Mouse (Mus musculus): ENCODE results near the gene Gm10337. TPM values are rescaled to one million over a fixed set of nuclear protein-coding genes. Genes with fewer than 3 reads are reported as not detected.

Gm10337 gene
- total and polyA plus RNA-seq, 3 experiments, result not detected

DNA sequence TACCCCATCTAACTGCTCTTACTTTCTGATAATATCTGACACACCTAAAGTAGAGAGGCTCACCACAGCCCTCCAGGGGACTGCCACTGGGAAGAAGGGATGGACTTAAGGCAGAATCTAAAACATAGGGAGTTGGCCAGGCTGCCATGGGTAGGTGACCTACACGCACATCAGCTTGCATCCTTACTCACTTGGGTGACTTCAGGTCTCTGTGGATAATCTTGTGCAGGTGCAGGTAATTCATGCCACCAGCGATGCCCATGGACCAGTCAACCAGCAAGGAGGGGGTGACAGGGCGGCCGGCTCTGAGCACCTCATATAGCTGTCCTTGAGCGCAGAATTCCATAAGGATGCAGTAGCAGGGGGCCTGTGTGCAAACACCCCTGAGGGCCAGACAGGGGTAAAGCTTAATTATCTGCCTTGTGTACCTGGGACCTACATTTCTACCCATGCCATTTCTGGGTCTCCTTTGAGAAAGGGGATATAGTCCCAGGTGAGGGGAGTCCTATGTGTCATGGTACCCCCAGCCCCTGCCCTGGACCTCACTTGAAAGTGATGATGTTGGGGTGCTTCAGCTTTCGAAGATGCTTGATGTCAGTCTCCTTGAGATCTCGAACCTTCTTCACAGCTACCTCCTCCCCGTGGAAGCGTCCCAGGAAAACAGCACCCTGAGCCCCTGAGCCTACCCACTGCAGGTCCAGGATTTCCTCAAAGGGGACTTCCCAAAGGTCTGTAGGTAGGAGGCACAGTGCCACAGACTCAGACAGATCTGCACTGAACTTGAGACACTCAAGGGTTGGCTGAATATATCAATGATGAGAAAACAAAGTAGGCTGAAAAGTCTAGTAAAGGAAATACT, 631 bp downstream of the Gm10337 start:
- Histone ChIP-seq H3K27ac (ENCODE audit: control insufficient read depth, low read depth, low read length) (no peak overlapping the region), H3K9me3 (replicated peaks; ENCODE audit: insufficient read depth, low read length) (no peaks in the 10 kb centered on the region), H3K36me3 (ENCODE audit: control insufficient read depth in 1 of 2, insufficient read depth in 2 of 2, low read length in 2 of 2) (peaks cover 21 to 24% of the 10 kb centered on the region in 2 experiments), H3K4me1 (ENCODE audit: control insufficient read depth in 1 of 2, insufficient read depth in 2 of 2, low read length in 2 of 2) (peaks cover 13 to 15% of the 10 kb centered on the region in 2 experiments), H3K4me3 (ENCODE audit: control insufficient read depth in 1 of 2, insufficient read depth in 1 of 2, low read depth in 2 of 2, low read length in 2 of 2) (no peak overlapping the region), H3K27me3 (ENCODE audit: control insufficient read depth in 1 of 2, insufficient read depth in 2 of 2, low read length in 2 of 2) (no peaks in the 10 kb centered on the region), H3K9ac (ENCODE audit: control insufficient read depth, low read depth, low read length, poor library complexity, severe bottlenecking) (no peak overlapping the region), H3K79me2 (ENCODE audit: control insufficient read depth, insufficient read depth, low read length, poor library complexity) (no peaks in the 10 kb centered on the region)
- TF ChIP-seq RCOR1 (IDR thresholded peaks at IDR 0.05; ENCODE audit: low read depth, low read length) (no peak), KAT2A (conservative IDR thresholded peaks at IDR 0.05; ENCODE audit: low read depth, low read length) (peak; percentile 21; the same call in 1 of the 2 replicates), POLR2A (IDR thresholded peaks at IDR 0.05; ENCODE audit: control insufficient read depth in 1 of 2, insufficient read depth in 1 of 2, low read depth in 1 of 2, low read length in 2 of 2, poor library complexity in 1 of 2) (peak in 1 of 2 experiments; percentile 48; a peak in 1 of 4 replicates), CHD2 (IDR thresholded peaks at IDR 0.05; ENCODE audit: low read length) (no peak), SMC3 (IDR thresholded peaks at IDR 0.05; ENCODE audit: low read depth, low read length) (no peak), POLR2AphosphoS2 (IDR thresholded peaks at IDR 0.05; ENCODE audit: low read length) (peak; percentile 53)
- no peak for DNase-seq (ENCODE audit: low read depth, low spot score)

DNA sequence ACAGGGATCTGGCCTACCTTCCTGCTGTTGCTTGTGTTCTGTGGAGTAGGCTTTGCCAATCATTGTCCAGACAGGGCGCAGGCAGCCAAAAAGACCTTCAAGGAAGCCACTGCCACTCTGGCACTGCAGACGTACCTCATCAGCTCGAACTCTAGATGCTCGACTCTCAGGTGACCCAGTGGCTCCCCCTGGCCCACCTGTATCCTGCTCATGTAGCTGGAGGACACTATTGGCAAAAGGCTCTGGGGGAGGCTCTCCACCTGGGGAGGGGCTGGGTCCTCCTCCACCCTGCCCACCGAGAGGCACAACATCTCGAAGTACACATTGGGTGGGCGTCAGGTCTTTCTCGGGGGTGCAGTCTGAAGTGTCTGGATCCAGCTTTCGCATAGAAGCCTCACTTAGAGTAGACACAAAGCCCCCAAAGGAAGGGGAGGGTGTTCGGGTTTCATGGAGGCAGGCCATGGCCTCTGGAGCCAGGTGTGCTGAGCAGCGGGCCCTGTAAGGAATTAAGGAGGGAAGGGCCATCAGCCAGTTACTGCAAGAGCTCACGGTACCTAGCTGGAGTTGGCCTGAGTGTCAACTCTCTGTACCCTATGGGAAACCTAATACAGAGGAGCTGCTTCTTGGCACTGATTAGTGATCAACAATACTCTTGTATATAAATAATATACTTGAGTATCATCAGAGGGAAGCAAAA, 1.7 kb downstream of the Gm10337 start:
- Histone ChIP-seq H3K9ac (ENCODE audit: control insufficient read depth, low read depth, low read length, poor library complexity, severe bottlenecking) (no peak overlapping the region), H3K36me3 (ENCODE audit: control insufficient read depth in 1 of 2, insufficient read depth in 2 of 2, low read length in 2 of 2) (peaks cover 13 to 16% of the 10 kb centered on the region in 2 experiments), H3K27me3 (ENCODE audit: control insufficient read depth in 1 of 2, insufficient read depth in 2 of 2, low read length in 2 of 2) (no peaks in the 10 kb centered on the region), H3K9me3 (replicated peaks; ENCODE audit: insufficient read depth, low read length) (no peaks in the 10 kb centered on the region), H3K4me1 (ENCODE audit: control insufficient read depth in 1 of 2, insufficient read depth in 2 of 2, low read length in 2 of 2) (peaks cover 7 to 18% of the 10 kb centered on the region in 2 experiments), H3K27ac (ENCODE audit: control insufficient read depth, low read depth, low read length) (no peak overlapping the region), H3K79me2 (ENCODE audit: control insufficient read depth, insufficient read depth, low read length, poor library complexity) (no peaks in the 10 kb centered on the region), H3K4me3 (ENCODE audit: control insufficient read depth in 1 of 2, insufficient read depth in 1 of 2, low read depth in 2 of 2, low read length in 2 of 2) (no peak overlapping the region)
- TF ChIP-seq POLR2AphosphoS2 (IDR thresholded peaks at IDR 0.05; ENCODE audit: low read length) (peak; percentile 46), POLR2A (IDR thresholded peaks at IDR 0.05; ENCODE audit: control insufficient read depth in 1 of 2, insufficient read depth in 1 of 2, low read depth in 1 of 2, low read length in 2 of 2, poor library complexity in 1 of 2) (peak in 1 of 2 experiments; percentile 37; a peak in 1 of 4 replicates), USF2 (IDR thresholded peaks at IDR 0.05; ENCODE audit: borderline replicate concordance in 1 of 2, insufficient read depth in 1 of 2, low read depth in 1 of 2, low read length in 2 of 2) (no peak), ZMIZ1 (IDR thresholded peaks at IDR 0.05; ENCODE audit: low read depth, low read length) (peak; percentile 40)
- DNase-seq (ENCODE audit: low read depth, low spot score), result no peak

DNA sequence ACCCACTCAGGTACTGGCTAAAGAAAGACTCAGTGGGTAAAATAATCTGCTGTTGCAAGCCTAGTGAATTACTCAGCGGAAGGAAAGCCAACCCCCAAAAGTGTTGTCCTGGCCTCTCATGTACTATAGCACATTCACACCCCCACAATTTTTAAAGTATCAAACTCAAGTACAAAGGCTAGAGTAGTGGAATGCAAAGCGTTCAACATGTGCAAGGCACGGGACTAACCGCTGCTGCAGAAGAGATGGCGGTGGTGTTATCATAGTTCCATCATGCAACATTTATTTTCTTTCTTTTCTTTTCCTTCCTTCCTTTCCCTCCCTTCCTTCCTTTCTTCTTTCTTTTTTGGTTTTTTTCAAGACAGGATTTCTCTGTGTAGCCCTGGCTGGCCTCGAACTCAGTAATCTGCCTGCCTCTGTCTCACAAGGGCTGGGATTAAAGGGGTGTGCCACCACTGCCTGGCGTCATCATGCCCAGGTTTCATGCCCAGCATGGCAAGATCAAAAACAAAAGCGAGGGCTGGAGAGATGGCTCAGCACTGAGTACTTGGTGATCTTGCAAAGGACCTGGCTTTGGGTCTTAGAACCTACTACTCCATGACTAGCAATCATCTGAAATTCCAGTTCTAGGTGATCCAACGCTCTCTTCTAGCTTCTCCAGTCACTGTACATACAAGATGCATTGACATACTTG, 2.4 kb downstream of the Gm10337 start:
- Histone ChIP-seq H3K27ac (ENCODE audit: control insufficient read depth, low read depth, low read length) (peak overlapping the region; percentile 33), H3K79me2 (ENCODE audit: control insufficient read depth, insufficient read depth, low read length, poor library complexity) (no peaks in the 10 kb centered on the region), H3K4me3 (ENCODE audit: control insufficient read depth in 1 of 2, insufficient read depth in 1 of 2, low read depth in 2 of 2, low read length in 2 of 2) (no peak overlapping the region), H3K27me3 (ENCODE audit: control insufficient read depth in 1 of 2, insufficient read depth in 2 of 2, low read length in 2 of 2) (no peaks in the 10 kb centered on the region), H3K9me3 (replicated peaks; ENCODE audit: insufficient read depth, low read length) (no peaks in the 10 kb centered on the region), H3K36me3 (ENCODE audit: control insufficient read depth in 1 of 2, insufficient read depth in 2 of 2, low read length in 2 of 2) (peaks cover 7 to 14% of the 10 kb centered on the region in 2 experiments), H3K9ac (ENCODE audit: control insufficient read depth, low read depth, low read length, poor library complexity, severe bottlenecking) (no peak overlapping the region), H3K4me1 (ENCODE audit: control insufficient read depth in 1 of 2, insufficient read depth in 2 of 2, low read length in 2 of 2) (peaks cover 7 to 22% of the 10 kb centered on the region in 2 experiments)
- peak; percentile 42 for DNase-seq (ENCODE audit: low read depth, low spot score)
- TF ChIP-seq E2F4 (IDR thresholded peaks at IDR 0.05; ENCODE audit: borderline replicate concordance, low read depth, low read length) (no peak; the same call in 1 of the 2 replicates), MXI1 (IDR thresholded peaks at IDR 0.05; ENCODE audit: low read depth, low read length) (no peak), RAD21 (IDR thresholded peaks at IDR 0.05; ENCODE audit: low read depth, low read length) (no peak), GABPA (IDR thresholded peaks at IDR 0.05; ENCODE audit: low read depth, low read length) (no peak), ZKSCAN1 (IDR thresholded peaks at IDR 0.05; ENCODE audit: low read depth, low read length) (0 out of 2 replicates have a peak, but pooled peaks have one; percentile 11), POLR2AphosphoS2 (IDR thresholded peaks at IDR 0.05; ENCODE audit: low read length) (peak; percentile 19; the same call in 1 of the 2 replicates), MEF2A (IDR thresholded peaks at IDR 0.05; ENCODE audit: extremely low read depth, insufficient replicate concordance, low read depth, low read length, poor library complexity, severe bottlenecking) (no peak), MAZ (IDR thresholded peaks at IDR 0.05; ENCODE audit: low read depth, low read length) (no peak), JUND (IDR thresholded peaks at IDR 0.05; ENCODE audit: low read depth, low read length) (no peak), SMC3 (IDR thresholded peaks at IDR 0.05; ENCODE audit: low read depth, low read length) (no peak; the same call in 1 of the 2 replicates), ZNF384 (IDR thresholded peaks at IDR 0.05; ENCODE audit: low read depth, low read length) (no peak), MAX (IDR thresholded peaks at IDR 0.05; ENCODE audit: low read length) (no peak), KAT2A (conservative IDR thresholded peaks at IDR 0.05; ENCODE audit: low read depth, low read length) (no peak), MYC (IDR thresholded peaks at IDR 0.05; ENCODE audit: low read depth, low read length) (no peak), USF1 (IDR thresholded peaks at IDR 0.05; ENCODE audit: low read depth, low read length) (no peak)

All from MEL (cell line).